Mouse (Mus musculus): ENCODE measurements around the gene Ccnd1. TPM values are rescaled to one million over a fixed set of nuclear protein-coding genes. Genes with fewer than 3 reads are reported as not detected.
"Not testable (repeated sequence)": the region's sequence is repeated elsewhere in the genome, so short reads cannot be mapped to it uniquely, and the experiment has no call there.

Gene Ccnd1
- polyA plus RNA-seq, 1 experiment: 91.0 TPM

DNA sequence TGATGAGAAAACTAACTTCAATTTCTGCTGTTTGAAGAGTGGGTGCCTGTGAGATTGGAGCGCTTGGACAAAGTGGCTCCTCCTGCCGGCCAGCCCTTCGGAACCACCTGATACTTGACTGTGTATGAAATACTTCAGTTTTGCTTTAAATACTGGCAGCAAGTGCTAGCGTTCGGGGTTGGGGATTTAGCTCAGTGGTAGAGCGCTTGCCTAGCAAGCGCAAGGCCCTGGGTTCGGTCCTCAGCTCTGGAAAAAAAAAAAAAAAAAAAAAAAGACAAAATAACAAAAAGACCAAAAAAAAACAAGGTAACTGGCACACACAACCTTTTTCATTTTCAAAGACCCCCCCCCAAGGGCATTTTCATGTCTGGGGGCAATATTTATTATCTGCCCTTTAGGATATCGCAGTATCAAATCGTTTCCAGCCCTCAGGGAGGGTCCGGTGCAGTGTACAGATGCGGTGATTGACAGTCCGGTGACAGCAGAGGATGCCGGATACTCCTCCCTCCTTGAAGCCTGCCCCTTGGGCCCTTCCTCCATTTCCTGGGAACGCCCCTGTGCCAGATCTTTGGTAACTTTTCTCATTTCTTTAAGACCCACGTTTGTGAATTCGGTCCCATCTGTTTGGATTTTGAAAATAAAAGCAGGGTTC is 25.3 kb downstream of the Ccnd1 start:
- 9% methylated on average over 17 of the region's 17 CpGs for WGBS
- DNase-seq (ENCODE audit: low read depth, low spot score): no peak

- WGBS: 83% methylated on average over 4 of the region's 4 CpGs
- no peak for DNase-seq (ENCODE audit: low read depth, low spot score)
Observed at GRCm38 (mm10) chr7:144912897-144913296, 26.8 kb downstream of the Ccnd1 start.

GRCm38 (mm10) chr7:144911121-144911520 is 28.6 kb downstream of the Ccnd1 start:
- no peak for DNase-seq (ENCODE audit: low read depth, low spot score)
- 67% methylated on average over 1 of the region's 1 CpGs for WGBS

- 33% methylated on average over 7 of the region's 7 CpGs for WGBS
- DNase-seq (ENCODE audit: low read depth, low spot score): no peak
Observed at GRCm38 (mm10) chr7:144908705-144909104, 31.0 kb downstream of the Ccnd1 start.

- no peak for DNase-seq (ENCODE audit: low read depth, low spot score)
- WGBS: 7% methylated on average over 8 of the region's 8 CpGs
Observed at GRCm38 (mm10) chr7:144907793-144908192, 31.9 kb downstream of the Ccnd1 start.

GRCm38 (mm10) chr7:144906708-144907397 is 32.9 kb downstream of the Ccnd1 start:
- 12% methylated on average over 28 of the region's 28 CpGs for WGBS
- no peak for DNase-seq (ENCODE audit: low read depth, low spot score)

DNA sequence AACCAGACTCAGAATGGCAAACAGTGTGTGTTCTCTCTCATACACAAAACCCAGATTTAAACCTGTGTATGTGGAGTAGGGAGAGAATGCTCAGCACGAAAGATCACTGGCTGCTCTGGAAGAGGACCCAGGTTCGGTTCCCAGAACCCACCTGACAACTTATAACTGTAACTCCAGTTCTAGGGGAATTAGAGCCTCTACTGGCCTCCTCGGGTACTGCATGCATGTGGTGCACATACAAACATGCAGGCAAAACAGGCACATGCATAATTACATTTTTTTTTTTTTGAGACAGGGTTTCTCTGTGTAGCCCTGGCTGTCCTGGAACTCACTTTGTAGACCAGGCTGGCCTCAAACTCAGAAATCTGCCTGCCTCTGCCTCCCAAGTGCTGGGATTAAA is 34.2 kb downstream of the Ccnd1 start:
- DNase-seq (ENCODE audit: low read depth, low spot score): not testable (repeated sequence)
- WGBS: 91% methylated on average over 3 of the region's 3 CpGs

GRCm38 (mm10) chr7:144898506-144898905 is 41.2 kb downstream of the Ccnd1 start:
- DNase-seq (ENCODE audit: low read depth, low spot score): no peak
- 89% methylated on average over 6 of the region's 6 CpGs for WGBS

- WGBS: 2% methylated on average over 65 of the region's 65 CpGs
- DNase-seq (ENCODE audit: low read depth, low spot score): no peak
Observed at GRCm38 (mm10) chr7:144896294-144897218, 43.2 kb downstream of the Ccnd1 start, which contains the start of gene Fgf15. Fgf15 (plus strand) TSS chr7:144896531.

DNA sequence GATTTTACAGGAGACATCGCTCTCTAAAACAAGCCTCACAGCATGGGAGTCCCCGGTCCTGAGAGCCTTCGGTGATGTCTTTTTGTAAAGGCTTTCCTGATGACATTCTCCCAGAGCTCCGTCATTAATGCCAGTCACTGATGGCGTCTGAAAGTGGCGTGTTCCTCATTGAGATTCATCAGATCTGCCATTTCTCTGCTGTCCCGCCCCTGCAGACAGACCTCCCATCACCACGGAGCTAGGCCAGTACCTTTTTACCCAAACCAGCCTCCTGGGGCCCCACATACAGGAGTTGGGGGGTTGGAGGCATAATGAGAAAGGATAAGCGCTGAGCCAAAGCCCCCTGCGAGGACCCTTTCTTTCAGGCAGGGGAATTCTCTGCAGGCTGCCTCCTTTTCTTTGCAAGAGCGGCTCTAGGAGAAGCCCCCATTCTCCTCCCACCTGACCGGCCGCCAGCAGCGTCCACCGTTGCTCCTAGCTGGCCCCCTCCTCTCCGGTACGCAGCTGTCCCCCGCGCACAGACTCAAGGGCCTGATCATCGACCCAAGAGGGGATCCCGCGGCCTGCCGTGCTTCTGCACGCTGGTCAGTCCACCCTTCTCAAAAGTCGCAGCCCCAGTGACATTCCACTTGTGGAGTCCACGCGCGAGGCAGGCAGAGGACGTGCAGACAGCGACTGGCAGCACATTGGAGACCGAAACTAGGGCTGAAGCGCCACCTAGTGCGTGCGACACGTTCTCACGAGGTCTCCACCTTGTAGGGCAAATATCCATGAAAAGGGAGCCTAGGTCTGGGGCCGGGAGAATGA is 44.2 kb downstream of the Ccnd1 start:
- 2% methylated on average over 37 of the region's 37 CpGs for WGBS
- DNase-seq (ENCODE audit: low read depth, low spot score): peak; percentile 43

GRCm38 (mm10) chr7:144894706-144895105 is 45.0 kb downstream of the Ccnd1 start:
- no peak for DNase-seq (ENCODE audit: low read depth, low spot score)
- 5% methylated on average over 4 of the region's 4 CpGs for WGBS

GRCm38 (mm10) chr7:144894191-144894590 is 45.5 kb downstream of the Ccnd1 start:
- 10% methylated on average over 5 of the region's 5 CpGs for WGBS
- DNase-seq (ENCODE audit: low read depth, low spot score): no peak

- no peak for DNase-seq (ENCODE audit: low read depth, low spot score)
- WGBS: 57% methylated on average over 6 of the region's 6 CpGs
Observed at GRCm38 (mm10) chr7:144892322-144892721, 47.4 kb downstream of the Ccnd1 start.

- WGBS: 62% methylated on average over 2 of the region's 2 CpGs
Observed at GRCm38 (mm10) chr7:144891863-144892262, 47.9 kb downstream of the Ccnd1 start.

DNA sequence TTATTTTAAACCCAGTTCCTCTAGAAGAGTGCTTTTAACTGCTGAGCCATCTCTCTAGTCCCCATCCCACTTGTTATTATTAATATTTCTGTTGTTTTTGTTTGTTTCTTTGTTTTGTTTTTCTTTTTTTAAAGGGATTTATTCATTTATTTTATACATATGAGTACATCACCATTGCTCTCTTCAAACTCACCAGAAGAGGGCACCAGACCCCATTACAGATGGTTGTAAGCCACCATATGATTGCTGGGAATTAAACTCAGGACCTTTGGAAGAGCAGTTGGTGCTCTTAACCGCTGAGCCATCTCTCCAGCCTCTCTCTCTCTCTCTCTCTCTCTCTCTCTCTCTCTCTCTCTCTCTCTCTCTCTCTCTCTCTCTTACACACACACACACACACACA is 49.1 kb downstream of the Ccnd1 start:
- 100% methylated on average over 1 of the region's 1 CpGs for WGBS
- not testable (repeated sequence) for DNase-seq (ENCODE audit: low read depth, low spot score)

More at GRCm38 (mm10) chr7:144891863-144892262, 47.9 kb downstream of the Ccnd1 start:
- DNase-seq (ENCODE audit: low read depth, low spot score): no peak

- no peak for DNase-seq (ENCODE audit: low read depth, low spot score)
- 17% methylated on average over 18 of the region's 18 CpGs for WGBS
Observed at GRCm38 (mm10) chr7:144888564-144889299, 51.0 kb downstream of the Ccnd1 start.

GRCm38 (mm10) chr7:144887672-144888071 is 52.1 kb downstream of the Ccnd1 start:
- 88% methylated on average over 2 of the region's 2 CpGs for WGBS
- no peak for DNase-seq (ENCODE audit: low read depth, low spot score)

DNA sequence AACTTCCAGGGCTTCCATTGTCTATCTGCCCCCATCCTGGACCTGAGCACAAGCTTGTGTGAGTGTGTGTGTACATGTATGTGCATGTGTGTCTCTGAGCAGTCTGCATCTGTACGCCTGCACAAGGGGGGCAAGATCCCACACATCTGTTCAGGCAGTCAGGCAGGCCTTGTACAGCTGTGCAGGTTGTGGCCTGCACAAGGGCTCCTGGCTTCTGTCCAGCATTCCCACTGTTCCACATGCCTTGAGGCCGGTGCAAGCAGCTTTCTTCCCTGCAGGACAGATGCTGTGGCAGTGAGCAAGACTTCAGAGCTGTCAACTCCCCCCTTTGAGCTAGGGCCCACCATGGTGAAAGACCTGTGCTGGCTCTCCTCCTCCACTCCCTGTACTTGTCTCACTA is 56.6 kb downstream of the Ccnd1 start:
- DNase-seq (ENCODE audit: low read depth, low spot score): no peak
- 43% methylated on average over 2 of the region's 2 CpGs for WGBS
